Mouse (Mus musculus) liver, embryonic 12.5 days (tissue): ENCODE results near the gene Rhbdd3. TPM values are rescaled to one million over a fixed set of nuclear protein-coding genes. Genes with fewer than 3 reads are reported as not detected.

Experiments used
- ATAC-seq: fragments of 200-750 bp; cut with Nextera tagmentation; 2 replicates; pipeline ENCODE4 v1.8.0; 2017; ENCODE audit warnings: moderate number of reproducible peaks, mild to moderate bottlenecking, moderate library complexity
- H3K27ac ChIP-seq: fragments of 300-500 bp; sonication (generic); 2 replicates; pipeline ENCODE4 v1.5.1; 2016; ENCODE audit warnings: mild to moderate bottlenecking
- H3K27me3 ChIP-seq: fragments of 300-500 bp; sonication (generic); replicated peaks from 2 replicates; pipeline ENCODE4 v1.6.1; 2016; ENCODE audit warnings: mild to moderate bottlenecking, moderate library complexity
- H3K36me3 ChIP-seq: fragments of 300-500 bp; sonication (generic); 2 replicates; pipeline ENCODE4 v1.6.1; 2016; ENCODE audit warnings: mild to moderate bottlenecking, moderate library complexity
- H3K4me1 ChIP-seq: fragments of 300-500 bp; sonication (generic); 2 replicates; pipeline ENCODE4 v1.6.1; 2016
- H3K4me2 ChIP-seq: fragments of 300-500 bp; sonication (generic); 2 replicates; pipeline ENCODE4 v1.6.1; 2016; ENCODE audit warnings: mild to moderate bottlenecking, moderate library complexity
- H3K4me3 ChIP-seq: fragments of 300-500 bp; sonication (generic); 2 replicates; pipeline ENCODE4 v1.5.1; 2016; ENCODE audit warnings: mild to moderate bottlenecking, moderate library complexity
- H3K9ac ChIP-seq: fragments of 300-500 bp; sonication (generic); 2 replicates; pipeline ENCODE4 v1.6.1; 2016; ENCODE audit warnings: mild to moderate bottlenecking, moderate library complexity
- H3K9me3 ChIP-seq: fragments of 300-500 bp; sonication (generic); replicated peaks from 2 replicates; pipeline ENCODE4 v1.6.1; 2016; ENCODE audit warnings: mild to moderate bottlenecking, moderate library complexity
- WGBS: fragments of 180-500 bp; shearing (Covaris S2); methylation state at CpG from one replicate; pipeline ENCODE4 v1.1.7; 2016; ENCODE audit not compliant: insufficient replicate concordance; 5-methylcytosine and 5-hydroxymethylcytosine counted together
- polyA plus RNA-seq: library from polyadenylated mRNA; unstranded; fragments of >200 nt; fragmentation: Nextera tagmentation; extraction: Ambion mirVana; gene quantifications from 2 replicates; pipeline ENCODE4 v1.2.1, GENCODE M21; 2016

Gene Rhbdd3
- polyA plus RNA-seq, 1 experiment from 2014 or later: 19.0 TPM

DNA sequence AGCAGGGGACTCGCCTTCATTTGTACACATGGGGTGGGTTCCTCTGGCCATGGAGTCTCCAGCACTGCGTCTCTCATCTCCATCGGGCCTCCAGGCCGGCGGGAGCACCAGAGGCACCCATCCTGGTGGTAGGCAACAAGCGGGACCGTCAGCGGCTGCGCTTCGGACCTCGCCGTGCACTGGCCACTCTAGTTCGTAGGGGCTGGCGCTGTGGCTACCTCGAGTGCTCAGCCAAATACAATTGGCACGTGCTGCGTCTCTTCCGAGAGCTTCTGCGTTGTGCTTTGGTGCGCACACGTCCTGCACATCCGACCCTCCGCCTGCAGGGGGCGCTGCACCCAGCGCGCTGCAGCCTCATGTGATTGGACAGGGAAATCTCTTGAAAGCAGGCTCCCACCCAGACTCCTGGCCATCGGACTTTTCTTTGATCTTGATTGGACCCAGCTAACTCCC, 39.0 kb upstream of the Rhbdd3 start:
- peaks cover 100% of the 10 kb centered on the region for H3K27me3 ChIP-seq
- H3K4me1 ChIP-seq: peaks cover 43% of the 10 kb centered on the region
- H3K9me3 ChIP-seq: no peaks in the 10 kb centered on the region
- no peak overlapping the region for H3K27ac ChIP-seq
- H3K36me3 ChIP-seq: peaks cover 10% of the 10 kb centered on the region; the same call in 1 of the 2 replicates
- H3K4me2 ChIP-seq: no peak overlapping the region
- H3K4me3 ChIP-seq: no peak overlapping the region
- ATAC-seq: no peak
- no peak overlapping the region for H3K9ac ChIP-seq
- WGBS: 9% methylated on average over 27 of the region's 27 CpGs

DNA sequence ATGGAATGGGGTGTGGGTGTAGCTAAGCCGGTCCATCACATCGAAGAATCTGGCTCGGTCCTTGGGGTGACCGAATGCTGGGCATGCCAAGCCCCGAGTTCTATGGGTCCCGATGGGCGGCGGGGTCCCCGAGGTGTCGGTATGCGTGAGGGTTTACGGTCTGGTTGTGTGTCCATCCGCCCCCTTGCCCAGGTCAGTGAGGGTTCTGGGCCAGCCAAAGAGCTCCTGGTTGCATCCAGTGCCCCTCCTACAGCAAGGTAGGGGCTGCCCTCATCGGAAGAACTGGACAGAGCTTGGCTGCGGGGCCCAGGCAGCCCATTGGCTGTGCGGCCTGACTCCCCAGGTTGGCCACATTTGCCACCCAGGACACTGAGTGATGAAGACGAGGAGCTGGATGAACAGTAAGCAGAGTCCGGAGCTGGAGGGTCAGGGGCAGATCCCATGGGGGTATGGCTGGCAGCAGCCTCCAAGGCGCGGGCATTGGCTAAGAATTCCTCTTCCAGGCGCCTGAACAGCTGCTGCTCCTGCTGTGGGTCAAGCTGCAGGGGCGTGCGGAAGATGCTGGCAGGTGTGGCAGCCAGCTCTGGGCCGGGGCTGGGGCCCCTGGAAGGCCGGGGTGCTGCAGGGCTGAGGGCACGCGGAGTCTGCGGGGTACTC, 37.8 kb upstream of the Rhbdd3 start:
- H3K9me3 ChIP-seq: no peaks in the 10 kb centered on the region
- H3K27ac ChIP-seq: no peak overlapping the region
- H3K36me3 ChIP-seq: peaks cover 10% of the 10 kb centered on the region; the same call in 1 of the 2 replicates
- peak overlapping the region; percentile 56 for H3K9ac ChIP-seq
- H3K27me3 ChIP-seq: peaks cover 90% of the 10 kb centered on the region
- ATAC-seq: no peak
- H3K4me2 ChIP-seq: peak overlapping the region; percentile 76
- peak overlapping the region; percentile 47 for H3K4me3 ChIP-seq
- peaks cover 52% of the 10 kb centered on the region for H3K4me1 ChIP-seq
- WGBS: 65% methylated on average over 28 of the region's 28 CpGs

DNA sequence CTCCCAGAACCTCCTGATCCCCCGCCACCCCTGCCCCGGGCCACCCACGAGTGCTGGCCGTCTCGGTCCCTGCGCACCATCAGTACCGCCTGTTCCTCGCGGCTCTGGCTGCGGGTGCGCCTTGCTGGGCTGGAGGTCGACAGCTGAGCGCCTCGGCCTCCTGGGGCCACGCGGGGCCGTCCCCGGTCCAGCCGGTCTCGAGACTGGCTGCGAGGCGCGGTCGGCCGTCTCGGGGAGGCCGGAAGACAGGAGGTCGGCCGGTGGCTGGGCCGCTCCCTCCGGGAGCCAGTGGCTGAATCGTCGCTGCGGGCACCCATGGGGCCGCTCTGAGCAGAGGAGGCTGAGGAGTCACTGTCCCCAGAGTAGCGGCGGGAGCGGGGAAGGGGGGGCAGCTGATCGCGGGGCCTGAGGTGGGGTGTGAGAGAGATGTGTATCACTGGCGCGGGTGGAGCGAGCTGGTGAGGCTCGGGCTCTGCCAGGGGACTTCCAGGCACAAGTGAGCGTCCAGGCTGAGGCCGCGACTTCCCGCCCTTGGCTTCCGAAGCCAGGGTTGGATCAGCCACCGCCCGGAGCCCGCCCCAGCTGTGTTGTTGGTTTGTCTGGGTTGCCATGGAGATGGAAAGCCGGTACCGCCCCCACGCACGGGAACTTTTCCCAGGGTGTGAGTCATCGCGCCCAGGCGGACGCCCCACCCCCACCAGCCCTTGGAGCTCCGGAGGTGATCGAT, 37.1 kb upstream of the Rhbdd3 start:
- H3K9ac ChIP-seq: peak overlapping the region; percentile 56
- peak overlapping the region; percentile 47 for H3K4me3 ChIP-seq
- peak; percentile 22 for ATAC-seq
- peaks cover 10% of the 10 kb centered on the region; the same call in 1 of the 2 replicates for H3K36me3 ChIP-seq
- peaks cover 58% of the 10 kb centered on the region for H3K4me1 ChIP-seq
- peak overlapping the region; percentile 76 for H3K4me2 ChIP-seq
- WGBS: 8% methylated on average over 62 of the region's 62 CpGs
- H3K27me3 ChIP-seq: peaks cover 83% of the 10 kb centered on the region
- no peak overlapping the region for H3K27ac ChIP-seq
- no peaks in the 10 kb centered on the region for H3K9me3 ChIP-seq

DNA sequence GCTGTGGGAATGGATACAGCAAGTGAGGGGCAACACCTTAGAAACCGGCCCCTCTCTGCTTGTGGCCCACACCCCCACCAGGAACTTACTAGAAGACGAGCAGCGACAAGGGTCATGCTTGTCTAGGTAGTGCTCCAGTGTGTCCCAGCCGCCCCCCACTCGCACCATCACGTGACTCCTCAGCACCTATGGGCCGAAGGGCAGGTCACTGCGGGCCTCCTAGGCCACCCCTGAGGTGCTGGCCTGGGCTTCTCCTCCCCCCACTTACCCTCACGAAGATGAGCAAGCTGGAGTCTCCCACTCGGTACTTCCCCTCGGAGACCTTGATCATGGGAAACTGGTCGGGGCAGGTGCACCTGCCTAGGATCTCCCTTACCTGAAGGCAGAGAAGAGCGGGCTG, 36.4 kb upstream of the Rhbdd3 start:
- ATAC-seq: no peak
- peak overlapping the region; percentile 47 for H3K4me3 ChIP-seq
- H3K4me1 ChIP-seq: peaks cover 65% of the 10 kb centered on the region
- H3K9ac ChIP-seq: peak overlapping the region; percentile 41; the same call in 1 of the 2 replicates
- peaks cover 76% of the 10 kb centered on the region for H3K27me3 ChIP-seq
- peak overlapping the region; percentile 76 for H3K4me2 ChIP-seq
- no peak overlapping the region for H3K27ac ChIP-seq
- H3K36me3 ChIP-seq: peaks cover 10% of the 10 kb centered on the region; the same call in 1 of the 2 replicates
- WGBS: 42% methylated on average over 13 of the region's 13 CpGs
- no peaks in the 10 kb centered on the region for H3K9me3 ChIP-seq

DNA sequence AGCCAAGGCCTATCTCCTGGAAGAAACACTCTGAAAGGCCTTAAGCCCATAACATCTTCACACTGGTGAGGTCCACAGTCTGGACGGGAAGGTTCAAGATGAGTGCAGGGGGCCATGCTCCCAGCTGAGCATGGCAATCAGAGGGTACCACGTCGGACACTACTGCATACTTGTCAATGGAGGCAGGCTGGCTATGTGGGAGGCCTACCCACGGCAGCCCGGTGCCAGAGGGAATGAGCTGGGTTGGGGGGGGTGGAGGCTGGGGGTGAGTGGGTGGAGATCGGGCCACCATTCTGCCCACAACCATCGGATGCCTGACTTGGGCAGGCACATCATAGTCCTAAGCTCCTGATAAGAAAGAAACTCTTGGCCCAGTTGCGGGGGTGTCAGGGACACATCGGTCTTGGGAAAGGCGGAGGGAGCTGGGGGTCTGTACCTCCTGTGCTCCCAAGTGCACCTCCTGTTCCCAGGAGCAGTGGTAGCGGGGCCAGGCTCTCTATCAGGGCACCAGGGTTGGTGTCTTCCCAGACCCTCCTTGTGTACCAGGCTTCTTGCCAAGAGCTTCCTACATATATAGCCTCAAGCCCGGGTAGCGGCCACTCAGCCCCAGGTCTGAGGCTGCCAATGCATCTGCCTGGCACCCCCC, 35.7 kb upstream of the Rhbdd3 start:
- Histone ChIP-seq H3K9ac (no peak overlapping the region), H3K4me3 (no peak overlapping the region), H3K36me3 (peaks cover 12% of the 10 kb centered on the region), H3K9me3 (no peaks in the 10 kb centered on the region), H3K27ac (no peak overlapping the region), H3K27me3 (peaks cover 69% of the 10 kb centered on the region), H3K4me2 (peak overlapping the region; percentile 100; the same call in 1 of the 2 replicates), H3K4me1 (peaks cover 63% of the 10 kb centered on the region)
- ATAC-seq: no peak
- WGBS: 71% methylated on average over 13 of the region's 13 CpGs

DNA sequence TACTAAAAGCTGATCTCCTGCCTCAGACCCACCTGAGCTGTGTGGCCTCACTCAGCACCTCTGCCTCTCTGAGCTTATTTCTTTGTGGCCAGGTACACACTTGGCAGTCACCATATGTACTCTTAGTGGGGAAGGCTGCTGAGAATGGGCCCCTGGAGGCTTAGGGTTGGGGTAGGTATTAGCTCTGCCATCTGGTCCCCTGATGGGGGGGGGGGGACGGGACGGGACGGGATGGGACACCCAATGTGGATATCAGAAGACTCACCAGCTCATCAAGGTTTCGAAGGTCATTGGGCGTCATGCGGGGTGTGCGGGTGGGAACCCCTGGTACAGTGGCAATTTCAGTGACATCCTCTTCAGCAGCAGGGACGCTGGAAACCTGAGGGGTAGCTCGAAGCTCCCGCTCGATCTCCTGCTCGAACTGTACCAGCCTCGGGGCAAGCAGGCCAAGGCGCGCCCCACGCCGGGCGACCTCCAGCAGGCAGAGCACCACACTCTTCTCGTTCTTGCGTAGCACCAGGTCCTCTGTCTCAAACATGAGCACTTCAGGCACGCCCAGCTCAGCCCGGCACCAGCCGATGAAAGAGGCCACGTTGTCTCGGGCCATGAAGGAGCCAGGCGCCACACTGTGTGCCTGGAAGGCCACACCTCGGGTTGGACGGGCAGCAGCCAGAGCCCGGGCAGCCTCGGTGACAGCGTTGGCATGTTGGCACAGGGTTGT, 35.0 kb upstream of the Rhbdd3 start:
- Histone ChIP-seq H3K27ac (no peak overlapping the region), H3K4me2 (peak overlapping the region; percentile 100), H3K36me3 (peaks cover 20% of the 10 kb centered on the region), H3K4me1 (peaks cover 65% of the 10 kb centered on the region), H3K27me3 (peaks cover 62% of the 10 kb centered on the region), H3K9me3 (no peaks in the 10 kb centered on the region), H3K9ac (peak overlapping the region; percentile 76), H3K4me3 (peak overlapping the region; percentile 75)
- no peak for ATAC-seq
- 65% methylated on average over 31 of the region's 31 CpGs for WGBS

DNA sequence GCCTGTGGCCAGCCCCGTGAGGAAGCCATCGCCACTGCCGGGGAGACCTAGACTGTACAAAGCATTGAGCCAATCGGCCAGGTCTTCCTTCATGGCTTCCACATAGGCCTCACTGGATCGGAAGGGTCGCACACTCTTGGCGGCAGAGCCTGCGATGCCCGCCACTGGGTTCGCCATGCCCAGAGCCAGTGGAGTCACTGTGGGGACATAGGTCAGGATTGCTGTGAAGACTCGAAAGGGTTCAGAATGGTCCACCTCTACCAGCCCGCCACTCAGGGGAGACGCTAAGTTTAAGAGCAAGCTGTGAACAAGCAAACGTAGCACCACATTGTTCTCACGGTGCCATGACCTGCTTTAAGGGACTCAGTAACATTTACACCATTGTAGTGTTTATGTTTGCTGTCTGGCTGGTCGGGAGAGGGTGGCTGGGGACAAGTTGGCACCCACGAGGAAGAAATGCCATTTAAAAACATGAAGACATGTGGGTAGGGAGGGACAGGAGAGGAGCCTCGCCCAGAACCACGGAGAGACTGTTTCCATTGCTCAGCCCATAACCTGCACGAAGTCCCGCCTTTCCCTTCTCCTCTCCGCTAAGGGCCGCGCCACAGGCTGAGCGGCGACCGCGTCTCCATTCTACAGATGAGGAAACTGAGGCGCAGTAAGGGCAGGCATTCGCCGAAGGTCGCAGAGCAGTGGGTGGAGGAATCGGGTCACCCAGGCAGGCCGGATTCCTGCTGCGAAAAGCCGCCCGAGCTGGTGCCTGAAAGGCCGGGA, 34.3 kb upstream of the Rhbdd3 start:
- Histone ChIP-seq H3K4me3 (peak overlapping the region; percentile 75), H3K9ac (peak overlapping the region; percentile 76), H3K9me3 (no peaks in the 10 kb centered on the region), H3K4me2 (peak overlapping the region; percentile 100), H3K27me3 (peaks cover 54% of the 10 kb centered on the region), H3K27ac (peak overlapping the region; percentile 43; the same call in 1 of the 2 replicates), H3K36me3 (peaks cover 27% of the 10 kb centered on the region), H3K4me1 (peaks cover 72% of the 10 kb centered on the region)
- 23% methylated on average over 37 of the region's 38 CpGs for WGBS
- ATAC-seq: peak; percentile 18

DNA sequence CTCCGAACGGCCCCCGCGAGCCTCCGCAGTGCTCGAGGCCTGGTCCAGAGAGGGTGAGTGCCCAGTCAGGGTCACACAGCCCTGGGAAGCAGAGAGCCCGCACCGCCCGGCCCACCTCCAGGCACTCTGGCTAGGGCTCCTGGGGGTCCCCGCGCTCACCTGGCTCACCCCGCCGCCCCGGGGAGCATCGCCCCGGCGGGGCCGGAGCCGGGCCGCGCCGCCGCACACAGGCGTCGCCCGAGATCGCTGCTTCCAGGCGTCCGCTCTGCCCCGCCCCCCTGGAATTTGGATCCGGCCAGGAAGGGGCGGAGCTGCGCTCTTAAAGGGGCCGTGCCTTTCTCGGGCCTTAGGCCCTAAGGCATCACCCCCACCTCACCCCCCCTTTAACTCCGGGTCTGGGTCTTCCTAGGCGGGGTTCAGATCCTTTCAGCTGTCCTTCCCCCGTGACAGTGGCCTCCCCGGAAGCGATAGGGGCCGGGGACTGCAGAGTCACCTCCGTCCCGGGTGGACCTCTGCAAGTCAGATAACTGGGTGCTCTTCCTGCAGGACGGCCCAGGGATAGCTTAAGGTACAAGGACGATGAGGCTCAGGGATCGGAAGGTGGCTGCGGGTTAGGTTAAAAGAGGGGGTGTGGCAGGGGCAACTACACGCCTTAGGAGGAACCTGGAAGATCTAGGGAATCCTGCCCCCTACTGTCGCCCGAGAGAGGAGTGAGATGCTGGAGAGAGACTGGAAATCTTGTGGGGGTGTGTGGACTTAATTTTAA, 33.5 kb upstream of the Rhbdd3 start, which contains the start of gene Gas2l1:
TSS of gene Gas2l1 (minus strand) at position 272 of the 766 bp plus-strand sequence.
- Histone ChIP-seq H3K27ac (peak within 1 kb of the TSS; percentile 43), H3K4me1 (peaks cover 72% of the 10 kb centered on the region), H3K9me3 (no peaks in the 10 kb centered on the region), H3K9ac (peak within 1 kb of the TSS; percentile 76), H3K27me3 (peaks cover 46% of the 10 kb centered on the region), H3K36me3 (peaks cover 34% of the 10 kb centered on the region), H3K4me2 (peak within 1 kb of the TSS; percentile 100), H3K4me3 (peak within 1 kb of the TSS; percentile 75)
- WGBS: under 1% methylated on average over 50 of the region's 50 CpGs
- ATAC-seq: peak; percentile 84

DNA sequence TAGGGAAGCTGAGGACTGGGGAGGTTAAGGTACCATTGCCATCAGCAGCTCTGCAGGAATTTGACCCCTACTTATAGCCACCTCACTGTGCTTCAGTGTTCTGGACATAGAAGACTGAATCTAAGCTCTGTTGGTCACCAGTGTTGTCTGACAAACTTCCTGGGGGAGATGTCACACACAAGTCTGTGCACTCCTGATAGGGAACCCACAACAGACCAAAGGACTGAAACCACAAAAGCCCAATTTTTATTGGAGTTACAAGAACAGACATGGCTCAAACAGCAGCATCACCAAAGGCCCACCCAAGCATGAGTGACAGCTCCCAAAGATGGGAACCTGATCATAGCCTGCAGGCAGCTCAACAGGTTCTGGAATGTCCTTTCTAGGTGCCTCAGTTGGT, 31.7 kb upstream of the Rhbdd3 start:
- H3K4me3 ChIP-seq: no peak overlapping the region
- H3K4me1 ChIP-seq: peaks cover 60% of the 10 kb centered on the region
- no peak overlapping the region for H3K27ac ChIP-seq

DNA sequence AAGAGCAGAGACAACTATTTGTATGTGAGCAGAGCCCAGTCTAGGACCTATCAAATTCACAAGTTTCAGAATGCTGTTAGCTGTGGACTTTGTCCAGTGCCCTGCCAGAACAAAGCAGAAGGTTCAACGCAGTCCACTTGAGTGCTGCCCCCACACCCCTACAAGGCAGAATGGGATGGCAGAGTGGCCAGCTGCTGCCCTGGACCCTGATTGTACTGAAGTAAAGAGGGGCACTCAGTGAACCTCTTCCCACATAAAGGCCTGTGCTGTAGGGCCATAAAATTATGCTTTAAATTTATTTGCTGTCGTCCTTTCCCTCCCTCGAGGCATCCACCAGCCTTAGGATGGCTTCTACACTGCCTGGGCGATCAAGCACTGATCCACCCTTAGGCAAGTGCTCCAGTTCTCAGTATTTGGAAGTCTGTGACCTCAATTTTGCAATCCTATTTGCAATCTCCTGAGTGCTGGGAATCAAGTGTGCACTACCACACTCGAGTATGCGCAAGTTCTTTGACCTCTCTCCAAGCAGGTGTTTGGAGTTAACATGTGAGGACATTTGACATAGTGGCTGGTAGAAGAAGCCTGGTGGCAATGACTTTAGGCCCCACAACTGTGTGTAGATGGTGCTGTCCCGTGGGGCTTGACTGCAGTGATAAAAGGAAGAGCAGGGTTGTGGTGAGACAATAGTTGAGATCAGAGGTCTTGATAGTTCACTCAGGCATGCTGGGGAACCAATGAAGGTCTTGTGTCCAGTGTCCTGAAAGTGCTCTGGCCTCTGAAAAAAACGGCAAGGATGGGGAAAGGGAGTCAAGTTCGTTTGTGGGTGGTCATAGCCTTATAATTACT, 30.4 kb upstream of the Rhbdd3 start:
- no peak overlapping the region for H3K4me2 ChIP-seq
- no peak overlapping the region for H3K9ac ChIP-seq
- H3K4me1 ChIP-seq: peaks cover 50% of the 10 kb centered on the region
- peaks cover 55% of the 10 kb centered on the region for H3K36me3 ChIP-seq
- peak overlapping the region; percentile 65 for H3K27ac ChIP-seq
- H3K9me3 ChIP-seq: no peaks in the 10 kb centered on the region
- no peak overlapping the region for H3K4me3 ChIP-seq
- ATAC-seq: no peak
- peaks cover 15% of the 10 kb centered on the region for H3K27me3 ChIP-seq
- WGBS: 62% methylated on average over 9 of the region's 9 CpGs

More for the DNA sequence above, 31.7 kb upstream of the Rhbdd3 start:
- Histone ChIP-seq H3K27me3 (peaks cover 28% of the 10 kb centered on the region), H3K9me3 (no peaks in the 10 kb centered on the region), H3K4me2 (no peak overlapping the region), H3K9ac (no peak overlapping the region), H3K36me3 (peaks cover 45% of the 10 kb centered on the region)
- ATAC-seq: no peak
